Mouse (Mus musculus): Measurements from ENCODE around the gene Zdhhc1. TPM values are rescaled to one million over a fixed set of nuclear protein-coding genes. Genes with fewer than 3 reads are reported as not detected.

Zdhhc1 gene
- 7.3 and 11.2 TPM in 2 replicates for total RNA-seq (2017)

- peak; percentile 85 to 89 for ATAC-seq (replicated peaks in 1 of 2; ENCODE audit: insufficient read depth in 1 of 2, low FRiP score in 2 of 2, low TSS enrichment in 1 of 2, low read depth in 1 of 2, poor library complexity in 2 of 2, severe bottlenecking in 2 of 2)
Observed at GRCm38 (mm10) chr8:105496439-105497180, at the start of gene Zdhhc1. Gene Zdhhc1, minus strand, starts transcription at chr8:105496902.

GRCm38 (mm10) chr8:105545249-105545648, 48.5 kb upstream of the Zdhhc1 start:
- no peak for ATAC-seq (replicated peaks in 1 of 2; ENCODE audit: insufficient read depth in 1 of 2, low FRiP score in 2 of 2, low TSS enrichment in 1 of 2, low read depth in 1 of 2, poor library complexity in 2 of 2, severe bottlenecking in 2 of 2)

GRCm38 (mm10) chr8:105544544-105545205, 48.0 kb upstream of the Zdhhc1 start:
- no peak for ATAC-seq (replicated peaks in 1 of 2; ENCODE audit: insufficient read depth in 1 of 2, low FRiP score in 2 of 2, low TSS enrichment in 1 of 2, low read depth in 1 of 2, poor library complexity in 2 of 2, severe bottlenecking in 2 of 2)

- no peak for ATAC-seq (replicated peaks in 1 of 2; ENCODE audit: insufficient read depth in 1 of 2, low FRiP score in 2 of 2, low TSS enrichment in 1 of 2, low read depth in 1 of 2, poor library complexity in 2 of 2, severe bottlenecking in 2 of 2)
Observed at GRCm38 (mm10) chr8:105543703-105544102, 47.0 kb upstream of the Zdhhc1 start.

GRCm38 (mm10) chr8:105542808-105543207, 46.1 kb upstream of the Zdhhc1 start:
- ATAC-seq (replicated peaks in 1 of 2; ENCODE audit: insufficient read depth in 1 of 2, low FRiP score in 2 of 2, low TSS enrichment in 1 of 2, low read depth in 1 of 2, poor library complexity in 2 of 2, severe bottlenecking in 2 of 2), result no peak

GRCm38 (mm10) chr8:105542032-105542656, 45.4 kb upstream of the Zdhhc1 start:
- no peak; a peak in 1 of 4 replicates for ATAC-seq (replicated peaks in 1 of 2; ENCODE audit: insufficient read depth in 1 of 2, low FRiP score in 2 of 2, low TSS enrichment in 1 of 2, low read depth in 1 of 2, poor library complexity in 2 of 2, severe bottlenecking in 2 of 2)

- no peak for ATAC-seq (replicated peaks in 1 of 2; ENCODE audit: insufficient read depth in 1 of 2, low FRiP score in 2 of 2, low TSS enrichment in 1 of 2, low read depth in 1 of 2, poor library complexity in 2 of 2, severe bottlenecking in 2 of 2)
Observed at GRCm38 (mm10) chr8:105538940-105539339, 42.2 kb upstream of the Zdhhc1 start.

GRCm38 (mm10) chr8:105537011-105537677, 40.4 kb upstream of the Zdhhc1 start:
- no peak for ATAC-seq (replicated peaks in 1 of 2; ENCODE audit: insufficient read depth in 1 of 2, low FRiP score in 2 of 2, low TSS enrichment in 1 of 2, low read depth in 1 of 2, poor library complexity in 2 of 2, severe bottlenecking in 2 of 2)

- ATAC-seq (replicated peaks in 1 of 2; ENCODE audit: insufficient read depth in 1 of 2, low FRiP score in 2 of 2, low TSS enrichment in 1 of 2, low read depth in 1 of 2, poor library complexity in 2 of 2, severe bottlenecking in 2 of 2), result no peak
Observed at GRCm38 (mm10) chr8:105536546-105536945, 39.8 kb upstream of the Zdhhc1 start.

- ATAC-seq (replicated peaks in 1 of 2; ENCODE audit: insufficient read depth in 1 of 2, low FRiP score in 2 of 2, low TSS enrichment in 1 of 2, low read depth in 1 of 2, poor library complexity in 2 of 2, severe bottlenecking in 2 of 2), result peak; percentile 87
Observed at GRCm38 (mm10) chr8:105533892-105534329, 37.2 kb upstream of the Zdhhc1 start.

GRCm38 (mm10) chr8:105533439-105533838, 36.7 kb upstream of the Zdhhc1 start:
- no peak for ATAC-seq (replicated peaks in 1 of 2; ENCODE audit: insufficient read depth in 1 of 2, low FRiP score in 2 of 2, low TSS enrichment in 1 of 2, low read depth in 1 of 2, poor library complexity in 2 of 2, severe bottlenecking in 2 of 2)

- ATAC-seq (replicated peaks in 1 of 2; ENCODE audit: insufficient read depth in 1 of 2, low FRiP score in 2 of 2, low TSS enrichment in 1 of 2, low read depth in 1 of 2, poor library complexity in 2 of 2, severe bottlenecking in 2 of 2), result peak in 1 of 2 experiments; percentile 43; a peak in 1 of 4 replicates
Observed at GRCm38 (mm10) chr8:105531774-105532173, 35.1 kb upstream of the Zdhhc1 start.

- no peak for ATAC-seq (replicated peaks in 1 of 2; ENCODE audit: insufficient read depth in 1 of 2, low FRiP score in 2 of 2, low TSS enrichment in 1 of 2, low read depth in 1 of 2, poor library complexity in 2 of 2, severe bottlenecking in 2 of 2)
Observed at GRCm38 (mm10) chr8:105529271-105529670, 32.6 kb upstream of the Zdhhc1 start.

- ATAC-seq (replicated peaks in 1 of 2; ENCODE audit: insufficient read depth in 1 of 2, low FRiP score in 2 of 2, low TSS enrichment in 1 of 2, low read depth in 1 of 2, poor library complexity in 2 of 2, severe bottlenecking in 2 of 2), result no peak
Observed at GRCm38 (mm10) chr8:105528206-105528605, 31.5 kb upstream of the Zdhhc1 start.

GRCm38 (mm10) chr8:105527110-105527509, 30.4 kb upstream of the Zdhhc1 start:
- ATAC-seq (replicated peaks in 1 of 2; ENCODE audit: insufficient read depth in 1 of 2, low FRiP score in 2 of 2, low TSS enrichment in 1 of 2, low read depth in 1 of 2, poor library complexity in 2 of 2, severe bottlenecking in 2 of 2), result no peak

GRCm38 (mm10) chr8:105522890-105523289, 26.2 kb upstream of the Zdhhc1 start:
- no peak for ATAC-seq (replicated peaks in 1 of 2; ENCODE audit: insufficient read depth in 1 of 2, low FRiP score in 2 of 2, low TSS enrichment in 1 of 2, low read depth in 1 of 2, poor library complexity in 2 of 2, severe bottlenecking in 2 of 2)

- ATAC-seq (replicated peaks in 1 of 2; ENCODE audit: insufficient read depth in 1 of 2, low FRiP score in 2 of 2, low TSS enrichment in 1 of 2, low read depth in 1 of 2, poor library complexity in 2 of 2, severe bottlenecking in 2 of 2), result no peak
Observed at GRCm38 (mm10) chr8:105521995-105522769, 25.5 kb upstream of the Zdhhc1 start.
